Mouse (Mus musculus): Measurements from ENCODE around the gene Gxylt1. TPM values are rescaled to one million over a fixed set of nuclear protein-coding genes. Genes with fewer than 3 reads are reported as not detected.

Gxylt1 gene
- total RNA-seq, 2 experiments from 2014 or later: 26.4 to 38.9 TPM

Other genes starting within 250 kb of the Gxylt1 start
- gene Yaf2, start 61.8 kb upstream of the Gxylt1 start, total RNA-seq (2015): 46.2 and 49.0 TPM in 2 replicates
- 30.7 and 30.9 TPM in 2 replicates for gene Yaf2, start 61.8 kb upstream of the Gxylt1 start, total RNA-seq (2017)
- gene Zcrb1, start 123.2 kb upstream of the Gxylt1 start, total RNA-seq (2015): 111 and 124 TPM in 2 replicates
- 66.6 and 102 TPM in 2 replicates for gene Zcrb1, start 123.2 kb upstream of the Gxylt1 start, total RNA-seq (2017)
- gene Pphln1, start 123.2 kb upstream of the Gxylt1 start, total RNA-seq (2015): 45.7 and 52.2 TPM in 2 replicates
- gene Pphln1, start 123.2 kb upstream of the Gxylt1 start, total RNA-seq (2017): 31.7 and 40.1 TPM in 2 replicates